In the genomic region with DNA sequence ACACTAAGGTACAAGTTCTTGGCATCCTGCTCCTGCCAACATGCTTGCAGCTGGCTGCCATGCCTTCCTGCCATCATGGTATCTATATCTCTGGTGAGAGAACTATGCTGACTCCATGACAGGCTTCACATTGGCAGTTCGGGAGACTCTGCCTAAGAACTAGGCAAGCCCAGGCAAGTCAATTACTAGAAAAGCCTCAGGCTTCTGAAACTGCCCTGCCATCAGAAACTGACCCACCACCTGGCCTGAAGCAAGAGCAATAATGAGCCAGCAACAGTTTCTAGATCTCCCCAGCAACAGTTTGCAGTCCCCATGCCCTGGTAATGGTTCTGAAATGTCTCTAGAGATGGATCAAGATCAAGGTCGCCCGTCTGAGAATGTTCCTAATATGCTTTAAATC, we compare ENCODE assay signal across 17 mouse cellular contexts.
"Had no signal": no experiment of that assay in that cellular context is flagged by ENCODE, and none has a peak within 500 bp of the region (broad histone marks: within the 10 kb centered on the region; RNA-seq: fewer than 3 reads in every experiment).

No protein-coding gene starts in this region.

- H3K9me3 ChIP-seq: neural tube, embryonic 12.5 days; neural tube, embryonic 13.5 days; neural tube, embryonic 15.5 days; stomach, embryonic 15.5 days had no signal

- H3K27ac ChIP-seq: neural tube, embryonic 12.5 days; neural tube, embryonic 13.5 days; neural tube, embryonic 15.5 days; stomach, embryonic 15.5 days; stomach, postnatal 0 days had no signal

- H3K27me3 ChIP-seq: neural tube, embryonic 12.5 days; neural tube, embryonic 13.5 days; neural tube, embryonic 15.5 days; stomach, embryonic 15.5 days had no signal

- DNase-seq: retina, postnatal 1 day; right cerebral cortex, adult 18-20 months; right cerebral cortex, postnatal 14 days; right cerebral cortex, postnatal 25 days; right cerebral cortex, postnatal 4 days; spleen, adult 18-20 months; thymus, adult 18-20 months; thymus, adult 2 months; thymus, postnatal 14 days; thymus, postnatal 25 days; thymus, postnatal 36 days; thymus, postnatal 4 days had no signal

- H3K4me1 ChIP-seq: neural tube, embryonic 12.5 days; neural tube, embryonic 13.5 days; neural tube, embryonic 15.5 days; stomach, embryonic 15.5 days had no signal

- H3K9ac ChIP-seq: neural tube, embryonic 12.5 days; neural tube, embryonic 13.5 days; neural tube, embryonic 15.5 days; stomach, embryonic 15.5 days had no signal

- H3K36me3 ChIP-seq: neural tube, embryonic 12.5 days; neural tube, embryonic 13.5 days; neural tube, embryonic 15.5 days; stomach, embryonic 15.5 days had no signal

- H3K4me3 ChIP-seq: neural tube, embryonic 12.5 days; neural tube, embryonic 13.5 days; neural tube, embryonic 15.5 days; stomach, embryonic 15.5 days had no signal

- H3K4me2 ChIP-seq: neural tube, embryonic 12.5 days; neural tube, embryonic 13.5 days; neural tube, embryonic 15.5 days; stomach, embryonic 15.5 days had no signal
